Mouse (Mus musculus) embryonic fibroblast, embryonic 13.5 days (primary cell): ENCODE measurements at regions not wholly inside any gene's neighbourhood (a gene's known extent, or its start where the extent isn't known, plus 50 kb on each side); places are given as distances from the start of the nearest gene placed in this dataset.

Experiments used
- CTCF ChIP-seq: IDR thresholded peaks from 2 replicates; pipeline ENCODE4 v1.5.1; 2011; ENCODE audit warnings: mild to moderate bottlenecking, control low read depth, low read length, moderate library complexity, borderline replicate concordance; ENCODE audit not compliant: insufficient read depth
- POLR2A ChIP-seq: IDR thresholded peaks from 2 replicates; pipeline ENCODE4 v1.6.1; 2011; ENCODE audit warnings: low read depth, mild to moderate bottlenecking, control low read depth, low read length, moderate library complexity

DNA sequence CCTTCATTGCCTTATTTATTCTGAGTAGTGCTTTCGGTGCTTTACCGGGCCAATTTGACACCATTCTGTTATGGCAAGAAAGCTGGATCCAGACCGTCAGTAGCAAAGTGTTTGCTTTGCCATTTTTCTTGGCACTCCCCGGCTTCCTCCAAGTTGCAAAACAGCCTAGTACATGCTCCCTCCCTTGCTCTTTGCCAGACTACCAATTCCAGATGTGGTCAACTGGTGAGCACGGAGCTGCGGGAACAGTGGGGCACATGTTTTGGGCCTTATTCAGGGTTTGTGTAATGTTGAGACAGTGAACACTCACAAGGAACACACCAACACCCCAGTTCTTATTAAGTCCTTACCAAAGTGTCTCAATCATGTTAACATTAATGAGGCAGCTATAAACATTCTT lies 348.4 kb upstream of the Adamts5 start:
- no peak for TF ChIP-seq CTCF
- no peak for TF ChIP-seq POLR2A
